Mouse (Mus musculus) brain, embryonic 14.5 days (tissue): ENCODE measurements around the gene Med24.

Experiments used
- CTCF ChIP-seq: fragments of 200-500 bp; IDR thresholded peaks from 2 replicates; pipeline ENCODE4 v1.5.1; 2012; ENCODE audit warnings: inconsistent platforms, mild to moderate bottlenecking, moderate library complexity, borderline replicate concordance; ENCODE audit not compliant: insufficient read depth, insufficient read length; ENCODE audit errors: extremely low read depth
- POLR2A ChIP-seq: fragments of 200-500 bp; IDR thresholded peaks from 2 replicates; pipeline ENCODE4 v1.6.1; 2012; ENCODE audit warnings: mild to moderate bottlenecking, inconsistent platforms, borderline replicate concordance; ENCODE audit not compliant: poor library complexity, insufficient read depth, insufficient read length, severe bottlenecking; ENCODE audit errors: extremely low read depth

DNA sequence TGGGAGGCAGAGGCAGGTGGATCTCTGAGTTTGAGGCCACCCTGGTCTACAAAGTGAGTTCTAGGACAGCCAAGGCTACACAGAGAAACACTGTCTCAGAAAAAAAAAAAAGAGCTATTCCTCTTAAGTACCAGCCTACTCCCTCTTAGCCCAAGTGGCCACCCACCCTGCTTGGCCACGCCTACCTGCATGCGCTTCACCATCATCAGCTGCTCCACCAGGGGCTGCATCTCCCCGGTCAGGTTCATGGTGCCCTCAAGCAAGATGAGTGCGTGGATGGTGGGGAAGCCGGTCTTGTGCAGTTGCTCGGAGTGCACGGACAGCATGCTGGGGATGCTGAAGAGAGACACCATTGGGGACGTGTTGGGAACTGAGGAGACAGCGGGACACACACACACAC is 13.3 kb downstream of the Med24 start:
- TF ChIP-seq CTCF, result no peak
- TF ChIP-seq POLR2A, result no peak
